Mouse (Mus musculus) CH12.LX (cell line): ENCODE measurements around the gene Galnt9.

Source experiments
- POLR2A ChIP-seq: IDR thresholded peaks from 2 replicates; pipeline ENCODE4 v1.6.1; 2011; ENCODE audit warnings: low read depth, mild to moderate bottlenecking, improper control_type of control experiment, low read length
- ZC3H11A ChIP-seq: IDR thresholded peaks from 2 replicates; pipeline ENCODE4 v1.6.1; 2012; ENCODE audit warnings: low read depth, mild to moderate bottlenecking, inconsistent platforms, low read length, improper control_type of control experiment

GRCm38 (mm10) chr5:110513791-110514190 is 30.4 kb upstream of the Galnt9 start:
- TF ChIP-seq POLR2A (no peak), ZC3H11A (no peak)
